Comparison of ENCODE assay signal across 7 mouse cellular contexts in genomic region chr11:43425824-43426413, GRCm38 (mm10). TPM values are rescaled to one million over a fixed set of nuclear protein-coding genes. Genes with fewer than 3 reads are reported as not detected.
DNase-seq lines count a peak whose midpoint lies in the region; ATAC-seq lines count a peak whose summit lies in the region.

TSS of gene Pttg1 (minus strand) at chr11:43426251.

- peak; percentile 94 for ATAC-seq in intestine, embryonic 14.5 days (replicated peaks; ENCODE audit: low FRiP score, low TSS enrichment, low read depth)

- H3K4me3 ChIP-seq in intestine, embryonic 14.5 days (ENCODE audit: low read depth, low read length) = peak within 1 kb of the TSS; percentile 63
- peak within 1 kb of the TSS; percentile 67 for H3K4me3 ChIP-seq in midbrain, embryonic 10.5 days

- H3K36me3 ChIP-seq in intestine, embryonic 14.5 days (ENCODE audit: control insufficient read depth, insufficient read depth, low read length) = 0 out of 2 replicates have a peak, but pooled peaks cover 2% of the 10 kb centered on the region
- H3K36me3 ChIP-seq in midbrain, embryonic 10.5 days = peaks cover 28% of the 10 kb centered on the region

- WGBS in intestine, embryonic 14.5 days = 2% methylated on average over 27 of the region's 27 CpGs
- WGBS in midbrain, embryonic 10.5 days = 3% methylated on average over 27 of the region's 27 CpGs

- peak within 1 kb of the TSS; percentile 55 for H3K4me2 ChIP-seq in intestine, embryonic 14.5 days (ENCODE audit: low read length)

- H3K9ac ChIP-seq in intestine, embryonic 14.5 days (ENCODE audit: low read length) = peak within 1 kb of the TSS; percentile 58

- no peaks in the 10 kb centered on the region for H3K9me3 ChIP-seq in intestine, embryonic 14.5 days (ENCODE audit: control insufficient read depth, low read length)
- H3K9me3 ChIP-seq in midbrain, embryonic 10.5 days (replicated peaks) = peaks cover 6% of the 10 kb centered on the region; the same call in 1 of the 2 replicates

- H3K27ac ChIP-seq in intestine, embryonic 14.5 days (ENCODE audit: low read depth) = peak within 1 kb of the TSS; percentile 64; the same call in 1 of the 2 replicates
- H3K27ac ChIP-seq in midbrain, embryonic 10.5 days (replicated peaks) = peak within 1 kb of the TSS; percentile 85

- DNase-seq in adrenal gland, adult 18-20 months (ENCODE audit: low spot score in 2 of 2) = peak; percentile 70 to 71
- DNase-seq in embryo, embryonic 11 days = peak; percentile 91
- peak; percentile 83 for DNase-seq in gastrocnemius, postnatal 25 days
- peak; percentile 82 for DNase-seq in intestine, embryonic 14.5 days (ENCODE audit: low spot score)
- DNase-seq in left cerebral cortex, postnatal 25 days (ENCODE audit: low spot score in 2 of 2) = peak; percentile 60 to 81
- DNase-seq in midbrain, embryonic 10.5 days (ENCODE audit: low spot score) = peak; percentile 82
- peak; percentile 49 for DNase-seq in right cerebral cortex, postnatal 4 days

- no peaks in the 10 kb centered on the region for H3K27me3 ChIP-seq in intestine, embryonic 14.5 days (replicated peaks; ENCODE audit: control insufficient read depth, insufficient read depth, low read length)
- H3K27me3 ChIP-seq in midbrain, embryonic 10.5 days (ENCODE audit: low read depth, poor library complexity, severe bottlenecking) = no peaks in the 10 kb centered on the region

- intact Hi-C loops in left cerebral cortex, postnatal 25 days (cut with DNase I) = no loop called here

- peaks cover 10% of the 10 kb centered on the region; the same call in 1 of the 2 replicates for H3K4me1 ChIP-seq in intestine, embryonic 14.5 days (replicated peaks; ENCODE audit: control insufficient read depth, insufficient read depth, low read length)
- peaks cover 12% of the 10 kb centered on the region for H3K4me1 ChIP-seq in midbrain, embryonic 10.5 days

RNA-seq across cellular contexts. Expression of gene Pttg1, which starts in this region (rescaled TPM):
- total RNA-seq in adrenal gland, adult 18-20 months (2021) = 10 to 100 TPM; 40.9 to 45.3 TPM
- total RNA-seq in gastrocnemius, postnatal 25 days (2021) = 10 to 100 TPM; 37.3 to 39.1 TPM
- polyA plus RNA-seq in intestine, embryonic 14.5 days (2014; fragmentation: Nextera tagmentation; extraction: Ambion mirVana) = 67.1 and 70.7 TPM in 2 replicates
- 10 to 100 TPM; 25.5 to 27.4 TPM for total RNA-seq in left cerebral cortex, postnatal 25 days (2021)
- 94.6 and 109 TPM in 2 replicates for polyA plus RNA-seq in midbrain, embryonic 10.5 days (2016; fragmentation: Nextera tagmentation; extraction: Ambion mirVana)

Comparison
In these comparisons a context has a peak if more than half of its experiments do, and no peak if none do; other contexts are left out.
1. Peak in every context shown above with its lines: DNase-seq, ATAC-seq, H3K4me3 ChIP-seq and H3K27ac ChIP-seq.